Mouse (Mus musculus) liver, adult 2 months (tissue): ENCODE data around the gene Piwil4.

ENCODE experiments used
- CTCF ChIP-seq: fragments of 200-500 bp; IDR thresholded peaks from 2 replicates; pipeline ENCODE4 v1.5.1; 2011; ENCODE audit warnings: low read depth, low read length, control low read depth
- POLR2A ChIP-seq: fragments of 200-500 bp; IDR thresholded peaks from 2 replicates; pipeline ENCODE4 v1.6.1; 2011; ENCODE audit warnings: low read length, control low read depth; ENCODE audit not compliant: insufficient read depth; ENCODE audit errors: extremely low read depth

GRCm38 (mm10) chr9:14753947-14754346 lies 13.4 kb upstream of the Piwil4 start:
- no peak for TF ChIP-seq POLR2A
- TF ChIP-seq CTCF: no peak
